Mouse (Mus musculus): ENCODE measurements at regions not wholly inside any gene's neighbourhood (a gene's known extent, or its start where the extent isn't known, plus 50 kb on each side); places are given as distances from the start of the nearest gene placed in this dataset.

DNA sequence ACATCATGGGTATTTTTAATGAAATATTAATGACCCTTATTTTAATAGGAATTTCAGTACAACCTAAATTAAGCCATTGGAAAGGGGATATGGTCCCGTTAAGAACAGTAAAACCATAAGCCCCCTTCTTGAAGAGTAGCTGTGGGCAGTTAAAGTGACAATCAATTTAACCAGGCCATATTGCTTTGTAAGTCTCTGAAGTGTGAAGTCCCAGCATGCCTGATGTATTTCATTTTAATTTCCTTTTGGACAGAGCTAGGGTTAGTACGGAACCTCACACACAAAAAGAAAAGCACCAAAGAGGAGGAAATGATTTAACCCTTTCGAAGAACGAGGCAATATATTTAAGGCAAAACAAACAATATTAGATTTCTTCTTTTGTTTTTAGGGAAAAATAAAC, 640.9 kb downstream of the Kcnj2 start:
- Histone ChIP-seq H3K4me1 (ENCODE audit: control insufficient read depth, insufficient read depth, low read length) (no peaks in the 10 kb centered on the region), H3K4me3 (replicated peaks; ENCODE audit: low read length) (no peak overlapping the region), H3K4me2 (replicated peaks; ENCODE audit: low read depth, low read length, severe bottlenecking) (no peak overlapping the region), H3K27ac (replicated peaks; ENCODE audit: low read depth, low read length) (no peak overlapping the region), H3K9ac (ENCODE audit: low read depth, low read length, severe bottlenecking) (no peak overlapping the region), H3K27me3 (ENCODE audit: control insufficient read depth, insufficient read depth, low read length) (no peaks in the 10 kb centered on the region), H3K36me3 (ENCODE audit: control insufficient read depth, insufficient read depth, low read length) (no peaks in the 10 kb centered on the region), H3K9me3 (ENCODE audit: control insufficient read depth, low read length) (no peaks in the 10 kb centered on the region)
- no peak for DNase-seq (ENCODE audit: low spot score)
- 27% methylated on average over 4 of the region's 4 CpGs for WGBS
- no peak for TF ChIP-seq POLR2A (IDR thresholded peaks at IDR 0.05; ENCODE audit: borderline replicate concordance, extremely low read depth, insufficient read depth, insufficient read length)
- no peak; the same call in 1 of the 2 replicates for ATAC-seq (ENCODE audit: low FRiP score, low read depth)

- H3K4me2 ChIP-seq (replicated peaks; ENCODE audit: low read depth, low read length, severe bottlenecking) = no peak overlapping the region
- H3K27me3 ChIP-seq (ENCODE audit: control insufficient read depth, insufficient read depth, low read length) = no peaks in the 10 kb centered on the region
- 34% methylated on average over 5 of the region's 5 CpGs for WGBS
- TF ChIP-seq POLR2A (IDR thresholded peaks at IDR 0.05; ENCODE audit: borderline replicate concordance, extremely low read depth, insufficient read depth, insufficient read length) = no peak
- H3K9me3 ChIP-seq (ENCODE audit: control insufficient read depth, low read length) = no peaks in the 10 kb centered on the region
- ATAC-seq (ENCODE audit: low FRiP score, low read depth) (no peak), DNase-seq (ENCODE audit: low spot score) (no peak)
- H3K27ac ChIP-seq (replicated peaks; ENCODE audit: low read depth, low read length) = no peak overlapping the region
- no peak overlapping the region for H3K4me3 ChIP-seq (replicated peaks; ENCODE audit: low read length)
- H3K9ac ChIP-seq (ENCODE audit: low read depth, low read length, severe bottlenecking) = no peak overlapping the region
- no peaks in the 10 kb centered on the region for H3K4me1 ChIP-seq (ENCODE audit: control insufficient read depth, insufficient read depth, low read length)
- no peaks in the 10 kb centered on the region for H3K36me3 ChIP-seq (ENCODE audit: control insufficient read depth, insufficient read depth, low read length)
Observed at GRCm38 (mm10) chr11:111715401-111715800, 649.4 kb downstream of the Kcnj2 start.

- TF ChIP-seq POLR2A (IDR thresholded peaks at IDR 0.05; ENCODE audit: borderline replicate concordance, extremely low read depth, insufficient read depth, insufficient read length) = no peak
- ATAC-seq (ENCODE audit: low FRiP score, low read depth) (no peak), DNase-seq (ENCODE audit: low spot score) (no peak)
- Histone ChIP-seq H3K9me3 (ENCODE audit: control insufficient read depth, low read length) (no peaks in the 10 kb centered on the region), H3K27ac (replicated peaks; ENCODE audit: low read depth, low read length) (no peak overlapping the region), H3K4me3 (replicated peaks; ENCODE audit: low read length) (no peak overlapping the region), H3K4me1 (ENCODE audit: control insufficient read depth, insufficient read depth, low read length) (no peaks in the 10 kb centered on the region), H3K36me3 (ENCODE audit: control insufficient read depth, insufficient read depth, low read length) (no peaks in the 10 kb centered on the region), H3K27me3 (ENCODE audit: control insufficient read depth, insufficient read depth, low read length) (no peaks in the 10 kb centered on the region), H3K4me2 (replicated peaks; ENCODE audit: low read depth, low read length, severe bottlenecking) (no peak overlapping the region), H3K9ac (ENCODE audit: low read depth, low read length, severe bottlenecking) (no peak overlapping the region)
- 65% methylated on average over 4 of the region's 4 CpGs for WGBS
Observed at GRCm38 (mm10) chr11:111722276-111722675, 656.3 kb downstream of the Kcnj2 start.

- Histone ChIP-seq H3K27me3 (ENCODE audit: control insufficient read depth, insufficient read depth, low read length) (no peaks in the 10 kb centered on the region), H3K4me3 (replicated peaks; ENCODE audit: low read length) (no peak overlapping the region), H3K4me1 (ENCODE audit: control insufficient read depth, insufficient read depth, low read length) (no peaks in the 10 kb centered on the region), H3K9ac (ENCODE audit: low read depth, low read length, severe bottlenecking) (no peak overlapping the region), H3K4me2 (replicated peaks; ENCODE audit: low read depth, low read length, severe bottlenecking) (no peak overlapping the region), H3K27ac (replicated peaks; ENCODE audit: low read depth, low read length) (no peak overlapping the region), H3K9me3 (ENCODE audit: control insufficient read depth, low read length) (no peaks in the 10 kb centered on the region), H3K36me3 (ENCODE audit: control insufficient read depth, insufficient read depth, low read length) (no peaks in the 10 kb centered on the region)
- no peak for TF ChIP-seq POLR2A (IDR thresholded peaks at IDR 0.05; ENCODE audit: borderline replicate concordance, extremely low read depth, insufficient read depth, insufficient read length)
- DNase-seq (ENCODE audit: low spot score) = no peak
- ATAC-seq (ENCODE audit: low FRiP score, low read depth) = no peak
- WGBS = 50% methylated on average over 4 of the region's 4 CpGs
Observed at GRCm38 (mm10) chr11:111728148-111728547, 662.2 kb downstream of the Kcnj2 start.

- ATAC-seq (ENCODE audit: low FRiP score, low read depth) = no peak
- H3K4me2 ChIP-seq (replicated peaks; ENCODE audit: low read depth, low read length, severe bottlenecking) = no peak overlapping the region
- H3K36me3 ChIP-seq (ENCODE audit: control insufficient read depth, insufficient read depth, low read length) = no peaks in the 10 kb centered on the region
Observed at GRCm38 (mm10) chr11:111732096-111732495, 666.1 kb downstream of the Kcnj2 start.

DNA sequence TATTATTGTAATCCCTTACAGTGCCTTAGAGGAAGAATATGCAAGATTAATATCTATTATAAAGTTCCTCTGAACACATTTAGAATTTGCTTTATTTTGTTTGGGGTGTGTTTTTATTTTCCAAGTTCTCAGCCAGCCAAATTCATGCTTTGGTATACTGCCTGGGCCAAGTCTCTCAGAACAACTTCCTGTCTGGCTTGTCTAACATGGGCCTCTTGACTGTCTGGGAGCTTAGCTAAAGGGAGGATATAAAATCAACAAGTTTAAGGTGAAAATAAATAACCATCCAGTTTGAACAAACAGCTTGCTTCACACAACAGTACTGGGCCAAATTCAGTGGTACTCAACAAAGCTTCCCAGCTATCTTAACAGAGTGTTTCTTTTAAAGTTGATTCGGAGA, 669.5 kb downstream of the Kcnj2 start:
- no peaks in the 10 kb centered on the region for H3K36me3 ChIP-seq (ENCODE audit: control insufficient read depth, insufficient read depth, low read length)
- WGBS = 97% methylated on average over 1 of the region's 1 CpGs
- ATAC-seq (ENCODE audit: low FRiP score, low read depth) (no peak), DNase-seq (ENCODE audit: low spot score) (no peak)
- no peak overlapping the region for H3K4me2 ChIP-seq (replicated peaks; ENCODE audit: low read depth, low read length, severe bottlenecking)
- H3K27me3 ChIP-seq (ENCODE audit: control insufficient read depth, insufficient read depth, low read length) = no peaks in the 10 kb centered on the region
- no peak overlapping the region for H3K4me3 ChIP-seq (replicated peaks; ENCODE audit: low read length)
- H3K4me1 ChIP-seq (ENCODE audit: control insufficient read depth, insufficient read depth, low read length) = no peaks in the 10 kb centered on the region
- no peak overlapping the region for H3K27ac ChIP-seq (replicated peaks; ENCODE audit: low read depth, low read length)
- no peaks in the 10 kb centered on the region for H3K9me3 ChIP-seq (ENCODE audit: control insufficient read depth, low read length)
- H3K9ac ChIP-seq (ENCODE audit: low read depth, low read length, severe bottlenecking) = no peak overlapping the region
- no peak for TF ChIP-seq POLR2A (IDR thresholded peaks at IDR 0.05; ENCODE audit: borderline replicate concordance, extremely low read depth, insufficient read depth, insufficient read length)

More at GRCm38 (mm10) chr11:111732096-111732495, 666.1 kb downstream of the Kcnj2 start:
- Histone ChIP-seq H3K4me1 (ENCODE audit: control insufficient read depth, insufficient read depth, low read length) (no peaks in the 10 kb centered on the region), H3K4me3 (replicated peaks; ENCODE audit: low read length) (no peak overlapping the region), H3K27me3 (ENCODE audit: control insufficient read depth, insufficient read depth, low read length) (no peaks in the 10 kb centered on the region), H3K27ac (replicated peaks; ENCODE audit: low read depth, low read length) (no peak overlapping the region), H3K9me3 (ENCODE audit: control insufficient read depth, low read length) (no peaks in the 10 kb centered on the region), H3K9ac (ENCODE audit: low read depth, low read length, severe bottlenecking) (no peak overlapping the region)
- TF ChIP-seq POLR2A (IDR thresholded peaks at IDR 0.05; ENCODE audit: borderline replicate concordance, extremely low read depth, insufficient read depth, insufficient read length) = no peak
- 36% methylated on average over 8 of the region's 8 CpGs for WGBS
- DNase-seq (ENCODE audit: low spot score) = no peak

Measured in limb, embryonic 14.5 days (tissue).